Mouse (Mus musculus) midbrain, embryonic 13.5 days (tissue): ENCODE data around the gene Cpne4. TPM values are rescaled to one million over a fixed set of nuclear protein-coding genes. Genes with fewer than 3 reads are reported as not detected.

ENCODE experiments used
- ATAC-seq: fragments of 200-750 bp; cut with Nextera tagmentation; 2 replicates; pipeline ENCODE4 v1.8.0; 2017; ENCODE audit warnings: mild to moderate bottlenecking, moderate TSS enrichment, moderate library complexity
- H3K27ac ChIP-seq: fragments of 300-500 bp; sonication (generic); 2 replicates; pipeline ENCODE4 v1.5.1; 2015; ENCODE audit warnings: inconsistent platforms, mild to moderate bottlenecking, moderate library complexity
- H3K27me3 ChIP-seq: fragments of 300-500 bp; sonication (generic); 2 replicates; pipeline ENCODE4 v1.6.1; 2015; ENCODE audit warnings: mild to moderate bottlenecking, inconsistent platforms
- H3K36me3 ChIP-seq: fragments of 300-500 bp; sonication (generic); 2 replicates; pipeline ENCODE4 v1.6.1; 2015; ENCODE audit warnings: mild to moderate bottlenecking, inconsistent platforms
- H3K4me1 ChIP-seq: fragments of 300-500 bp; sonication (generic); replicated peaks from 2 replicates; pipeline ENCODE4 v1.6.1; 2015; ENCODE audit warnings: inconsistent platforms
- H3K4me2 ChIP-seq: fragments of 300-500 bp; sonication (generic); replicated peaks from 2 replicates; pipeline ENCODE4 v1.6.1; 2015; ENCODE audit warnings: moderate library complexity, mild to moderate bottlenecking, inconsistent platforms
- H3K4me3 ChIP-seq: fragments of 300-500 bp; sonication (generic); replicated peaks from 2 replicates; pipeline ENCODE4 v1.5.1; 2015; ENCODE audit warnings: mild to moderate bottlenecking, inconsistent platforms
- H3K9ac ChIP-seq: fragments of 300-500 bp; sonication (generic); replicated peaks from 2 replicates; pipeline ENCODE4 v1.6.1; 2015; ENCODE audit warnings: mild to moderate bottlenecking, inconsistent platforms
- H3K9me3 ChIP-seq: fragments of 300-500 bp; sonication (generic); 2 replicates; pipeline ENCODE4 v1.6.1; 2016; ENCODE audit warnings: mild to moderate bottlenecking, inconsistent platforms
- WGBS: fragments of 180-500 bp; shearing (Covaris S2); methylation state at CpG from one replicate; pipeline ENCODE4 v1.1.7; 2015; 5-methylcytosine and 5-hydroxymethylcytosine counted together
- polyA plus RNA-seq: library from polyadenylated mRNA; unstranded; fragments of >200 nt; fragmentation: Nextera tagmentation; extraction: Ambion mirVana; gene quantifications from 2 replicates; pipeline ENCODE4 v1.2.1, GENCODE M21; 2015

The Cpne4 gene
- polyA plus RNA-seq, 1 experiment from 2014 or later = 11.2 TPM

DNA sequence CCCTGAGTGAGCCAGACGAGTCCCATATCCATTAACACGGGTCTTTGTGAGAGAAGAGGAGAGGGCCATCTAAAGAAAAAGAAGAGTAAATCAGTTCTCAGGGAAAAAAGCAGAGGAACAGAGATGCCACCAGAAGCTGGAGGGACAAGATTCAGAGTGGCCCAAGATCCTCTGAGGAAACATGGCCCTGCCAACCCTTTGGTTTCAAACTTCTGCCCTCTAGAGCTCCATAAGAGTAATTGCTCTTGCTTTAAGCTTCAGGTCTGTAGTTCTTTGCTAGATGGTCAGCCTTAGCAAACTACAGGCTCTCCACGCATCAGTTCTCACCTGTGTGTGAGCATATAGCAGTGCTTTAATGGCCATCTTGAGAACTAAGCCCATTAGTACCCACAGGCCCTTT lies 343.4 kb downstream of the Cpne4 start:
- Histone ChIP-seq H3K4me2 (no peak overlapping the region), H3K9me3 (no peaks in the 10 kb centered on the region), H3K27me3 (no peaks in the 10 kb centered on the region), H3K4me1 (no peaks in the 10 kb centered on the region), H3K9ac (no peak overlapping the region), H3K4me3 (no peak overlapping the region), H3K27ac (no peak overlapping the region), H3K36me3 (no peaks in the 10 kb centered on the region)
- WGBS = 88% methylated on average over 3 of the region's 3 CpGs
- ATAC-seq = no peak

DNA sequence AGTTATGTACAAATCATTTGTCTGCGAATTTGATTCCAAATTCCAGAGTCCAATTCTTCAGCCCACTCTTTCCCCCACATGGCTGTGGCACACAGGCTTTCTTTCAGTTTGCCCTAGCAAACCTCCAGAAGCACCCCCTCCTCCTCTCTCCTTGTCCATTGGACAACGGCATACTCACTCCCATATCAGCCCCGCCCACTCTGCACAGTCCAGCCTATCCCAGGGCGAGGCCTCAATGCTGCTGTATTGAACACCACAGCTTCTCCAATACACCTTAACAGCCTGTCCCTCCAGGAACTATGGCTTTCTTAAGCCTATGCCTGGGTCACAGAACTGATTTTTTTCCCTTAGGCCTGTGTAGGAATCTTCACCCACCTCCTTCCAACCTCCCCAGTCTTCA lies 348.3 kb downstream of the Cpne4 start:
- no peak for ATAC-seq
- Histone ChIP-seq H3K4me1 (no peaks in the 10 kb centered on the region), H3K4me3 (no peak overlapping the region), H3K27ac (no peak overlapping the region), H3K9ac (no peak overlapping the region), H3K27me3 (no peaks in the 10 kb centered on the region), H3K4me2 (no peak overlapping the region), H3K9me3 (no peaks in the 10 kb centered on the region), H3K36me3 (no peaks in the 10 kb centered on the region)
- WGBS = 82% methylated on average over 4 of the region's 4 CpGs

DNA sequence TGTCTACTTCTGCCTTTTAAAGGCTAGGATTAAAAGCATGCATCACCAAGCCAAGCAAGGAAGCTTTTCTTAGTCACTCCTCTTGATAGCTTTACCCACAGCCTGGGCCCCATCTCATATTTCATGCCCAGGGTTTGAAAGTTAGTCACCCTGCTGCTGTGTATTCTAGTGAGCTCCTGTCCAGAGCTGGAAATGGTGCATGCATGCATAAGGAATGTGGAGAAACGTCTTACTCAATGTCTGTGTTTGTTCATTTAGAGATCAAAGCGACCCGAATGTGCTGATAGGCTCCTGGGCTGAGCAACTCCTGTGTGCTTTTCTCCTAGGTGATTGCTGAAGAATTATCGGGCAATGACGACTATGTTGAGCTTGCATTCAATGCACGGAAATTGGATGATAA lies 354.0 kb downstream of the Cpne4 start:
- WGBS = 29% methylated on average over 6 of the region's 6 CpGs
- no peak for ATAC-seq

DNA sequence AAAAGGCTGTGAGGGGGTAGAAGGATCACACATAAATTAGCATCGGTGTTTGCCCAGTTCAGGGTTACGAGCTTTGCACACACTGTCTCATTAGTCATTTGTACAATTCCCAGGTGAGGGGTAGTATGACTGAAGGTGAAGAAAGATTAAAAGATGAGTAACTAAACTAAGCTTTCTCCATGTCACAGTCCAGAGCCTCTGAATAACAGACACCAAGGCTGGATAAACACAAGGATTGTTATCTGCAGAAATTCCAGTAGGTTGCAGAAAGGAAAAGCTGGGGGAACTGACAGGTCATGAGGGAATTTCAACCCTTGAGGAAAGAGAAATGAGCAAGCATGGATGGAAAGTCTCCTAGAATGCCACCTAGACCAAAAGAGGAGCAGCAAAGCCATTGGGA lies 354.7 kb downstream of the Cpne4 start:
- ATAC-seq = no peak
- no peaks in the 10 kb centered on the region for H3K36me3 ChIP-seq
- H3K4me2 ChIP-seq = no peak overlapping the region
- H3K4me3 ChIP-seq = no peak overlapping the region
- 52% methylated on average over 2 of the region's 2 CpGs for WGBS
- H3K4me1 ChIP-seq = 0 out of 2 replicates have a peak, but pooled peaks cover 3% of the 10 kb centered on the region
- H3K9me3 ChIP-seq = no peaks in the 10 kb centered on the region
- H3K9ac ChIP-seq = no peak overlapping the region
- no peak overlapping the region for H3K27ac ChIP-seq
- H3K27me3 ChIP-seq = no peaks in the 10 kb centered on the region

More for the DNA sequence above, 354.0 kb downstream of the Cpne4 start:
- Histone ChIP-seq H3K4me2 (no peak overlapping the region), H3K27me3 (no peaks in the 10 kb centered on the region), H3K9ac (no peak overlapping the region), H3K4me1 (0 out of 2 replicates have a peak, but pooled peaks cover 3% of the 10 kb centered on the region), H3K9me3 (no peaks in the 10 kb centered on the region), H3K36me3 (no peaks in the 10 kb centered on the region), H3K27ac (no peak overlapping the region), H3K4me3 (no peak overlapping the region)

DNA sequence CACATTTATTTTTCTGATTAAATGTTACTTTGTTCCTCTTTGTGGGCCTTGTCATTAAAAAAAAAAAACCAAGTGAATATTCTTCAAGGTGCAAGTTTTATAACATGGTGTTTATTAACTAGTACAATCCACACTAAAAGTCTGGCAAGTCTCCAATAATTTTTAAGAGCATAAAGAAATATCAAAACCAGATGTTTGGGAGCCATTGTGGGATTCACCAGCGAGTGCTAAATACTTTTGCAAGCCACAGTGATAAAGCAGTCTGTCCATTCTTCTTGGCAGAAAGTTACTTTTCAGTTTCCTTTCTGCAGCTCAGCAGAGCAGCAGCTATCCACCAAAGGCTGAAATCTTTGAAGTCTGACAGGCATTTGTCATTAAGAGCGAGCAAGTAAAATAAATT lies 365.6 kb downstream of the Cpne4 start:
- H3K27ac ChIP-seq = no peak overlapping the region
- no peak overlapping the region for H3K4me2 ChIP-seq
- H3K4me1 ChIP-seq = no peaks in the 10 kb centered on the region
- H3K4me3 ChIP-seq = no peak overlapping the region
- no peaks in the 10 kb centered on the region for H3K36me3 ChIP-seq
- WGBS = 67% methylated on average over 2 of the region's 2 CpGs
- no peak for ATAC-seq
- H3K9ac ChIP-seq = no peak overlapping the region
- no peaks in the 10 kb centered on the region for H3K9me3 ChIP-seq
- no peaks in the 10 kb centered on the region for H3K27me3 ChIP-seq

DNA sequence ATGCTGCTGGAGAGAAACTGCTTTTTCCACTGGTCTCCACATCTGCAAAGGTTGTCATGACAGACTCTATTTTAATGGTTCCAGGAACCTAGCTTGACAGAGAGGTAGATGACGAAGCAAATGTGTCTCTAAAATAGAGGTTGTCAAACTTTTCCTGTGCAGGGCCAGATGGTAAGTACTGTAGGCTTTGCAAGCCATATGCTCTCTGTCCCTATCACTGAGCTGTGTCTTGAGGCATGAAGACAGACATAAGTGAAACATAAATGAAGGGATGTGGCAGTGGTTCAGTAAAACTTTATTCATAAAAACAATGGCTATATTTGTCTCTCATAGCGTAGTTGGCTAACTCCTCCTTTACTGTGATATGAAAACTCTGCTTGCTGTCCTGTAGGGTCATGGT lies 366.2 kb downstream of the Cpne4 start:
- Histone ChIP-seq H3K4me3 (no peak overlapping the region), H3K27ac (no peak overlapping the region), H3K9ac (no peak overlapping the region), H3K9me3 (no peaks in the 10 kb centered on the region), H3K27me3 (no peaks in the 10 kb centered on the region), H3K4me1 (no peaks in the 10 kb centered on the region), H3K36me3 (no peaks in the 10 kb centered on the region), H3K4me2 (no peak overlapping the region)
- 88% methylated on average over 2 of the region's 2 CpGs for WGBS
- ATAC-seq = no peak

DNA sequence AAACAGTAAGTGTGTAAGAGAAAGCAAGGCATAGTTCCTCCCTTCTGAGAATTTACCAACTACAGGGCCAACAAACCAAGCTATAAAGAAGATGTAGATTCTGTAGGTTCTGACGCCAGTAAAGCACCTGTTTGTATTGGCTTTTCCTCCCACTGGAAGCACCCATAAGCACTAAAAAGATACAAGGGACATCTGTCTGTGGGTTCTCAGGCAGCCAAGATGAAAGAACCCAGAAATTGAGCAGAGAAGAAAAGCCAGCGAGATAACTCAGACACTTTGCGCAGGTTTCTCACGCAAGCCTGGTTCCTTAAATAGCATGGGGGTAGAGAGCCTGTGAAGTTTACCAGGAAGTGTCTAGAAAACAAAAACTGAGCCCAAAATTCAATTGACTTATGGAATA lies 374.1 kb downstream of the Cpne4 start:
- Histone ChIP-seq H3K4me1 (no peaks in the 10 kb centered on the region), H3K27ac (no peak overlapping the region), H3K4me3 (no peak overlapping the region), H3K9ac (no peak overlapping the region), H3K4me2 (no peak overlapping the region), H3K9me3 (no peaks in the 10 kb centered on the region), H3K36me3 (no peaks in the 10 kb centered on the region), H3K27me3 (no peaks in the 10 kb centered on the region)
- no peak for ATAC-seq
- 97% methylated on average over 4 of the region's 4 CpGs for WGBS

DNA sequence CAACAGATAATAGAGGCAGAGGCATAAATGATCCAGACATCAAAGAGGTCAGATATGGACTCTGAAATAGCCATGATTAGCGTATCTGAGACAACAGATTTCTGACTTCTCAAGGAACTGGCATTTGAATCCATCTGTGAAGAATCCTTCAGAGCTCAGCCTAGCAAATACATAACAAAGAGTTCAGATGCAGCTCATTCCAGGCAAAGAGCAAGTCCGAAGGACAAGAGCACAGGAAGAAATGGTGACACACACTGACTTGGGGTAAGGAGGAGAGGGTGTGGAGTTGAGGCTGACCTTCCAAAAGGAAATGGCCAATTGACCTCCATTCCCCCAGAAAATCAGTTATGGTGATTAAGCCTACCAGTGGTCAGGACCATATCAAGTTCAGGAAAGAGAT lies 375.0 kb downstream of the Cpne4 start:
- Histone ChIP-seq H3K4me3 (no peak overlapping the region), H3K9ac (no peak overlapping the region), H3K27me3 (no peaks in the 10 kb centered on the region), H3K36me3 (no peaks in the 10 kb centered on the region), H3K27ac (no peak overlapping the region), H3K4me1 (no peaks in the 10 kb centered on the region), H3K4me2 (no peak overlapping the region), H3K9me3 (no peaks in the 10 kb centered on the region)
- 80% methylated on average over 2 of the region's 2 CpGs for whole genome bisulfite sequencing
- ATAC-seq = no peak

DNA sequence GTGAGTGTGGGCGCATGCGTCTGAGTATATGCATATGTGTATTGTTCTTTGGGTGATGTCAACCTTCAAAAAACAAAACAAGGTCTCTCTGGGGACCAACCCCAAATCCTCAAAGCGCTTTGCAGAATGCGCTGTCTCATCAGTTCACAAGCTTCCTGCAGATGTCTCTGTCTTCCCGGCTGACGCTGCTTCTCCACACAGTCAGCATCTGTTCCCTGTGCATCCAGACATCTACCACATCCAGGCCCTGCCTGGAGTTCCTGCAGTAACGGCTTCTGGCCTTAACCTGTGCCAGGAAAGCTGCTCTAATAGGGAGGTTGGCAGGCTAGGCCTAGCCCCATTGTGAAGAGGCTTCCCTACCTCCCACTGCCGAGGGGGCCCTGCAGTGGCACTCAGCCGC lies 381.7 kb downstream of the Cpne4 start:
- no peak overlapping the region for H3K27ac ChIP-seq
- no peaks in the 10 kb centered on the region for H3K9me3 ChIP-seq
- whole genome bisulfite sequencing = 78% methylated on average over 9 of the region's 9 CpGs
- no peak overlapping the region for H3K4me3 ChIP-seq
- no peak for ATAC-seq
- H3K36me3 ChIP-seq = no peaks in the 10 kb centered on the region
- H3K4me1 ChIP-seq = no peaks in the 10 kb centered on the region
- no peaks in the 10 kb centered on the region for H3K27me3 ChIP-seq
- H3K9ac ChIP-seq = no peak overlapping the region
- no peak overlapping the region for H3K4me2 ChIP-seq

DNA sequence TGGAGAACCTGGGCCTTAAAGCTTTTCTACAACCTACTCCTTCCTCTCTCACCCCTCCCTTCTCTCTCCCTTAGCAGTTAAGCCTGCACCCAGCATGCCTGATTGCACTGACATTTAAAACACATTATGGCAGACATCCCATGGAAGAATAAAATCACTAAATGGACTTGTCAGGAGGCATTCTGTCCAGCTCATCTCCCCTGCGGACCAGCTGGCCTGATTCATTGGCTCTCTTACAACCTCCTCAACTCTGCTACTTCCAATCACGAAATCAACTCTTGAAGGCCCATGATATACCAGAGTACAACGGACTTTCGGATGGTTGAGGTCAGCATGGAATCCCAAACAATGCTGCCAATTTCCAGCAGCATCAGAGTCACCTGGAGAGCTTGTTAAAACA lies 393.3 kb downstream of the Cpne4 start:
- Histone ChIP-seq H3K9me3 (no peaks in the 10 kb centered on the region), H3K4me3 (no peak overlapping the region), H3K27ac (no peak overlapping the region), H3K36me3 (no peaks in the 10 kb centered on the region), H3K4me2 (no peak overlapping the region), H3K4me1 (no peaks in the 10 kb centered on the region), H3K27me3 (no peaks in the 10 kb centered on the region), H3K9ac (no peak overlapping the region)
- ATAC-seq = no peak
- WGBS = 73% methylated on average over 4 of the region's 4 CpGs

DNA sequence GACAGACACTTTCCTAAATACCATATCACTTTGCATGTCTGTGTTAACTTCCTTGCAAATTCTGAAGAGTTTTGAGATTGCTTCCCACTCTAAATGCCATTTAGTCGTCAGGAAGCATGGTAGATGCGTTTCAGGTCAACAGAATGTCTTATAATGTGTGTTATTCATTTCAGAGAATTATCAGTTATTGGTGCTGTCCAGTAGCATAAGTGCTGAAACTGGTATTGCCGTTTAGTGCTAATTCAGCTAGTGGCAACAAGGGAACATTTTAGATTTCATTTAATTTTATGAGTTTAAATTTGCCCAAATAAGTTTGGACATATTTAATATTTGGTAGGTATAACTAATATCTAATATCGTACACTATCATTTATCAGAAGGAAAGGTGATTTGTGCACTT lies 403.5 kb downstream of the Cpne4 start:
- ATAC-seq = no peak
- no peaks in the 10 kb centered on the region for H3K9me3 ChIP-seq
- 76% methylated on average over 4 of the region's 4 CpGs for WGBS

DNA sequence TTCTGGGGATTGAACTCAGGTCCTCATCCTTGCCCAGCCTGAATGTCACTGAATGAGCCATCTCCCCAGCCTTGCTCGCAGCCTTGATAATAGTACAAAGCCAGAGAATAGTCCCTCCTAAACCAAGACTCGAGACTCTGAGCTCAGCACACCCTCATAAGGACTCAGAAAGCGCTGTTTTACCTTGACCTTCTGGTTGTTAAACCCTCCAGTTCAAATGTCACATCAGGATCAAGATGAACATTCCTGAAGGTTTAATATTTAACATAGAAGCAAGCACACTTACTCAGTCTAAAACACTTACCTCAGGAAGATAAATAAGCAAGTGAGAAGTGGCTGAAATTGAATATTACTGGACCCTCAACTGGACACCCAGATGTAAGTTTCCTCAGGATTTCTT lies 405.1 kb downstream of the Cpne4 start:
- WGBS = 83% methylated on average over 3 of the region's 3 CpGs

More for the DNA sequence above, 403.5 kb downstream of the Cpne4 start:
- H3K27ac ChIP-seq = no peak overlapping the region
- H3K4me3 ChIP-seq = no peak overlapping the region
- no peaks in the 10 kb centered on the region for H3K4me1 ChIP-seq
- no peaks in the 10 kb centered on the region for H3K27me3 ChIP-seq
- no peak overlapping the region for H3K9ac ChIP-seq
- no peak overlapping the region for H3K4me2 ChIP-seq
- H3K36me3 ChIP-seq = no peaks in the 10 kb centered on the region

DNA sequence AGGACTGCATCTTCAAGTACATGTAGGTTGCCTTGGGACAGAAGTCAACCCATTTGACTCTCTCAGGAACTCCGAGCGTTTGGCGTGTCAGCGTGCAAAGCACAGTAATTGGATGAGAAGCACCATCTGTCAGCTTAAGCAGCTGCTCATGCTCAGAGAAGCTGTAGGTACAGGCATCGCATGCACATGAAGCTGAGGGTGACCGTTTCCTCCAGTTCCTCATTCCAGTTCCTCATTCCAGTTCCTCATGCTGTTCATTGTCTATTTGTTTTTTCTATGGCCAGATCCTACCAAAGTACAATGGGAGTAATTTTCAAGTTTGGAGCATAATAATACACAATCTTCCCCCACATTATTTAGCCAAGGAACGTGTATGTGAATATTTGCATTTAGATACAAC lies 425.7 kb downstream of the Cpne4 start:
- WGBS = 78% methylated on average over 7 of the region's 7 CpGs
- no peaks in the 10 kb centered on the region for H3K9me3 ChIP-seq
- no peak overlapping the region for H3K9ac ChIP-seq
- no peaks in the 10 kb centered on the region for H3K27me3 ChIP-seq
- no peaks in the 10 kb centered on the region for H3K36me3 ChIP-seq
- H3K27ac ChIP-seq = no peak overlapping the region
- no peak overlapping the region for H3K4me3 ChIP-seq
- H3K4me1 ChIP-seq = no peaks in the 10 kb centered on the region
- no peak for ATAC-seq
- H3K4me2 ChIP-seq = no peak overlapping the region

More for the DNA sequence above, 405.1 kb downstream of the Cpne4 start:
- H3K36me3 ChIP-seq = no peaks in the 10 kb centered on the region
- H3K27ac ChIP-seq = no peak overlapping the region
- H3K9me3 ChIP-seq = no peaks in the 10 kb centered on the region
- no peaks in the 10 kb centered on the region for H3K4me1 ChIP-seq
- no peak for ATAC-seq
- H3K9ac ChIP-seq = no peak overlapping the region
- no peaks in the 10 kb centered on the region for H3K27me3 ChIP-seq
- H3K4me3 ChIP-seq = no peak overlapping the region
- no peak overlapping the region for H3K4me2 ChIP-seq
